Mouse (Mus musculus) T-helper 2 cell (primary cell): ENCODE measurements at regions not wholly inside any gene's neighbourhood (a gene's known extent, or its start where the extent isn't known, plus 50 kb on each side); places are given as distances from the start of the nearest gene placed in this dataset.

Source experiments
- in situ Hi-C: fragments of 300-600 bp; cut with MboI, MseI; formaldehyde crosslinking; loops from one replicate; pipeline ENCODE4 v1.15.1; 2025; ENCODE audit warnings: high pct_unique_total_duplicates

DNA sequence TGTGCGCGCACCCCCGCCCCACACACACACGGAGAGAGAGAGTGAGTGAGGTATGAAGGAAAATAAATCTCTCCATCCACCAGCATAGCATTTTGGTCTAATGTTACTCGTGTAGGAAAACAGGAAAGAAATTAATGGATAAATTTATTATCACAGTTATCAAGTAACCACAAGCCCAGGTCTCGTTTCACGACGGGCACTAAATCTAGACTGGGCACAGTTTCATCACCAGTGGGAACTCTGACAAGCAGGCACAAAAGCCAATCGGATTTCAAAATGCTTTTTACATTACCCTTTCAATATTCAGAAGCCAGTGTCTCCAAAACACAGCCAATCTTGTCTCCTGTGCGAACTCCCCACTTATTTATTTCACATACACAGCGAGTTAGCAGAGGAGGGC, 244.9 kb upstream of the Lrtm1 start:
- in situ Hi-C loops: no loop called here

DNA sequence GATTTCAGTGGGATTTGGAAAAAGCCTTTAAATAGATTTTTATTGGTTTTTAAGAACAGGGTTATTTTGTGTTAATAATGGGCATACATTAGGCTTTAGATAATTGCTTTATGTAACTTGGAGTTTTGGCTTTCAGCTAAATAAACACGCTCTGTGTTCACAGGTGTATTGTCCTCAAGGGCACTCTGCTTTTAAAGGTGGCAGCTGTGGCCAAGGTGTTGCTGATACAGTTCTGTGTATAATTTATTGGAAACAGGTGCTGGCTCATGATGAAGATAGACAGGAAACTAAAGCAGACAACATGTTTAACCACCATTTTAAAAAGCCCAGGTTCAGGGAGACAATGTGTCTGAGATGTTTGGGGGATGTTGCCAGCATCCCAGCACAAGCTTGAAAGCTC, 242.3 kb upstream of the Lrtm1 start:
- in situ Hi-C loops: no loop called here

DNA sequence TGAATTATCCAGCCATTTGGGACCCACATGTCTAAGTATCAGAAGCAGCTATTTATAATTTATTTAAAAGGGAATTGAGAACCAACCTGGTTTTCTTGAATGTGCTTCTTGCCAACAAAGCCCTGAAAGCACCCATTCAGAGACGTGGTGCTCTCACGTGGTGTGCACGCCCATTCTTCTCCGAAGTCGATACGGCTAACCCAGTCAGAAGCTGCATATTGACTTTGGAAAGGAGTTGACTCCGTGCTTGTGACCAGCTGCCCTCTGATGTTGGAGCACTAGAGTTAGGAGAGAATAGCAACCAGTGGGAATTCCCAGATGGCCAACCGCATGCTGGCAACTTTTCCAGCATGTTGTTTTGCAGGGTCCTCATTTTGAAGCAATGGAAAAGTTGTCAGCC, 240.2 kb upstream of the Lrtm1 start:
- in situ Hi-C loops: no loop called here

DNA sequence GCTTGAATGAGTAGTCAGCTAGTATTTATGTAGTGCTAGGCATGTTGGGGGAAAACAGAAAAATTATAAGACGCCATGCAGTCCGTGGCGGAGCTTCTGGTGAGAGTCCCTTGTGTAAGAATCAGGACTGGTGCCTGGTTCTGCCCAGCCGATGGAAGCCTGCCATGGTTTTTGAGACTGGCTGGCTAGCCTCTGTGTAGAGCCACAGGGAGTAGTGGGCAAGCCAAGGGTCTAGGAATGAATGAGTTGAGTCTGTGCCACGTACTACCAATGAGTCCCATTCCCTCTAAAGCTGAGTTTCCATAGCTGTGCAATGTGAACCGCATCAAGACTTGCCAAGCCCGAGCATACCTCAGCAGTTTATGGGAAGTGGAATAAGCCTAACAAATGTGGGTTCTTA, 236.3 kb upstream of the Lrtm1 start:
- in situ Hi-C loops: no loop called here

DNA sequence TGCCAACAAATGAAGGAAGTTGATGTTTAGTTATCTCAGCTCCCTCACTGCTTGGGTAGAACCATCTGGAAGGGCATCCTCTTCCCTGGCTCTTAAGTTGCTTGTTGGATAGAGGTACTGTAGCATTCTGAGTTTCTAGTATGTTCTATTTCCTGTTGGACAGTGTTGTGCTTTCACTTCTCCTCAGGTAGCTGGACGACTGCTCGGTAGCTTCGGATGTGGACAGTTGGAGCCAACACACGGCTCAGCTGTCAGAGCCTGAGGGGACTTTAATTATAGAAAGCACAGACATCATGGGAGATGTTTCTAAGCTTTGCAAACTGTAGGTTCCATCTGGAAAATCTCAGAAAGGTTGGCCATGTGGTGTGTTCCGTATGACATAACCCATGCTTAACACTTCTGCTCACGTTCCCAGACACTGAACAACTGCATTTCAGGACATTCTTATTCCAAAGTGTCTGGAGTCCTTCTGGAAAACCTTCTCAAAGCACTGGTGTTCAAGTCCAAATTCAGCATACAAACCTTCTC, 233.8 kb upstream of the Lrtm1 start:
- in situ Hi-C loops: no loop called here

DNA sequence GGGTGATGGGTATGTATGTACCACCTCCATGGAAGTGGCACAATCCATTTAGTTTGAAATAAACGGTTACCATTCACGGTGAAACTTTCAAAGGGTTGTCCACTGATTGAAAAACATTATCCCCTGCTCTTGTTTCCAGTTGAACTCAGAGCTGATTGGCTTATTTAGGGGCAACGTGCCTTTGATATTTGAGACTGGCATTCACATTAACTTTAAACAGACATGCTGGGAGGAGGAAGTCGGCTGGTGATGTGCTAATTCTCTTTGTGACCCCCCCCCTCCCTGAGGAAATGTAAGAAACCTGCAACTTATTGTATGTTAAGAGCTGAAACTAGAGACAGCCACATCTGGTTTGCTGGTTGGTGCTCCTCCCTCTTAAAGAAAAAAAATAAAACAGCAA, 219.7 kb upstream of the Lrtm1 start:
- in situ Hi-C loops: no loop called here

DNA sequence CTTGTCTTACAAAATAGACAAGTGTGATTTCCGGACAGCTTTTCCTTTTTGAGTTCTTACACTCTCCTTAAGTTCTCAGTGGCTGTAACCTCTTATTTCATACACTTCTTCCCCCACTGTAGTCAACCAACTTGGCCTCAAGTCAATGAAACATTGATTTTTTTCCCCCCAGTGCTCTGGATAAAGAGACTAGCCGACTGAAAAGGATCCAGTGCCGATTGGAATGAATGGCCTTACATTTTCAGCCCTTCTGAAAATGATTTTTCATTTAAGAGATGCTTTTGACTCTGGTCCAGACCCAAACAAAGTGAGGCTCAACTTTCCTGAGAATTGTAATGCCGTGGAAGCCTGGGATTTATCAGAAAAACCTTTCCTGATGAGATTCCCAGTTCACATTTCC, 216.3 kb upstream of the Lrtm1 start:
- in situ Hi-C loops: no loop called here

DNA sequence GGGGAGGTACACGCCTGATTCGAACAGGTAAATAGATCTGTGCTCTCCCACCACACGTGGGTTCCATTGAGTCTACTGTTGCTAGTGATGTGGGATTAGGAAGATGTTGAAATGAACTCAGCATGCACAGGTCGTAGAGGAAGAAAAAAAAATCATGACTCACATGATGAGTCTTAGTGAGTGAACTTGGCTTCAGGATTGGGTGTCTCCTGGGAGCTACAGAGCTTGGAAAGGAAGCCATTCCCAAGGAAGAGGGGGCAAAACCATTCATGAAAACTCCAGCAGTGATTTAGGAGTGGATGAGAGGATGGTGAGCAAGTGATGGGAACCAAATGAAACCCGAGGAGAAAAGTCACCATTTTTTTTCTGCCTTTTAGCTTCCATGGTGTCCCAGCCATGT, 215.9 kb upstream of the Lrtm1 start:
- in situ Hi-C loops: no loop called here

DNA sequence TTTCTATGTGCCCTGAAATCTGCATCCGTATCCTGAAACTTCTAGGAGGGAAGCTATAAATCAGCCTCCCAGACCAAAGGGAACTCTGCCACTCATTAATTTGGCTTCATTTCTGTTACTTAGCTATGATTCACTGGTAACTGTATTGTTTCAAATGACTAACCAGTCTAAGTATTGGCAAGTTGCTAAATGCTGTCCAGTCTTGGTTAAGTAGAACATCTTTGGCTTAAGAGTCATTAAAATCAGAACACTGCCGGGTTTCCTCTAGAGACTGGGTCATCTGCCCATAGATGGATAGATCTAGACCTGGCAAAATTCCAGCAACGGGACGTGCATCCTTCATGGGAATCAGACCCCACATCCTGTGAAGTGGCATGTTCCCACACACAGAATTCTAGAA, 209.9 kb upstream of the Lrtm1 start:
- in situ Hi-C loops: no loop called here

DNA sequence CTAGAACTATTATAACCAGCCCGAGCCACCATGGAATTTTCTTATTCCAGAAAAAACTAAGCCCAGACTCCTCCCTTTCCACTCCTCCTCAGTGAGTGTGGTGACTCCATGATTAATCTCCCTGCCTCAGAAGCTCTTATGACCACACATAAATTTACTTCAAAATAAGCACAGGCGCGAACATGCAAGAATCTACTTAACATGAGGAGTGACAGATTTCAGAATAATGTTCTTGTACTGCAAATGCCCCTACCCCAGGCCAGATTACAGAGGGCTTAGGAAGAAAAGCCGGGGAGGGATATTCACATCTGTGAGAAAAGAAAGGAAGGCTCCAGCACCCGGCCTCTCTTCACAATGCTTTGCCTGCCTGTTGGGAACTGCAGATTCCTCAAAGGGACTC, 208.7 kb upstream of the Lrtm1 start:
- in situ Hi-C loops: no loop called here

DNA sequence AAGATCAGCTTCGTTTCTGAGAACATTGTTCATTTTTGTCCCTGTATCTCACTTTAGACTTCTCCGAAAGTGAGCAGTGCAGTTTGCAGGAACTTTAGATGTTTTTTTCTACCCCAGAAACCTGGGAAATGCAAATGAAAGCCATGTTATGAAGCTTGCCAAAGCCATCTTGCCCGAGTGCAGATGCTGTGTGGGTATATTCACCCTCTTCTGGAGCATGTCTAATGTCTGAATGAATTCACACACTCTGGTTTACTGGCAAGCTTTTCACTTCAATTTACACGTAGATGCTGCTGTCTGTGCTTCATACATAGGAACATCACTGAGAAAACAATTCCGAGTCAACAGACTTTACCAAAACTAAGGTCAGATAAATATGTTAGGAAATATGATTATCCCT, 197.0 kb upstream of the Lrtm1 start:
- in situ Hi-C loops: no loop called here

DNA sequence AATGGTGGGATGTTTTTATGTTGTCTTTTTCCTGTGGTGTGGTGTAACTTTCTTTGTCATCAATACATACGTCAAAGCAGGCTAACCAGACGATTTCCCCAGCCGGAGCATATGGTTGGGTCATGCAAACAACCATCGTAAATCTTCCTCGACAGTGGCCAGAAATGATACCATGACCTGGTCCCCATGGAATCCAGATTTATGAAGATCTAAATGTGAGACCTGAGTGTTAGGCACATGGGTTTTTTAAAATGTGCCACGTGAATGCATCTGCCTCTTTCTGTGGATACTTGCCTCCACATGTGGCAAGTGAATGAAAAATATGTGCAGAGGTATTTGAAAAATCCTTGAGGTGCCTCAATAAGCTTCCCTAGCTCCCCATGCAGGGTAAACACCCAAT, 190.8 kb upstream of the Lrtm1 start:
- in situ Hi-C loops: no loop called here

DNA sequence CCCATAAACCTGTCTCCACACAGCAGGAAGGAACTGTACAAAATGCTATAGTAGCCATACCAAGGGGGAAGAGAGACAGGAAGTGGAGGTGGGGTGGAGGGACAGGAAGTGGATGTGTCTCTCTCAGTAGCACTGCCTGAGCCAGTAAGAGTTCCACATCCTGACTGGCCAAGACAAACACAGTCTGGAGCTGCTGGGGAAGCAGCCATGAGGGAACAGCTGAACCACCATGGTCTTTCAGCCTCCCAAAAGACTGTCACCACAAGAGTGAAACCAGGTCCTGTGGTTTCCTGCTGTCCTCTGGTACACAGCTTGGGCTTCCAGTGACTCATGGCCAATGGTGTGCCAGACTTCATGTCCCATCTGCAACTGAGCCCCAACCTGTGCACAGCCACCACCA, 180.9 kb upstream of the Lrtm1 start:
- in situ Hi-C loops: no loop called here

DNA sequence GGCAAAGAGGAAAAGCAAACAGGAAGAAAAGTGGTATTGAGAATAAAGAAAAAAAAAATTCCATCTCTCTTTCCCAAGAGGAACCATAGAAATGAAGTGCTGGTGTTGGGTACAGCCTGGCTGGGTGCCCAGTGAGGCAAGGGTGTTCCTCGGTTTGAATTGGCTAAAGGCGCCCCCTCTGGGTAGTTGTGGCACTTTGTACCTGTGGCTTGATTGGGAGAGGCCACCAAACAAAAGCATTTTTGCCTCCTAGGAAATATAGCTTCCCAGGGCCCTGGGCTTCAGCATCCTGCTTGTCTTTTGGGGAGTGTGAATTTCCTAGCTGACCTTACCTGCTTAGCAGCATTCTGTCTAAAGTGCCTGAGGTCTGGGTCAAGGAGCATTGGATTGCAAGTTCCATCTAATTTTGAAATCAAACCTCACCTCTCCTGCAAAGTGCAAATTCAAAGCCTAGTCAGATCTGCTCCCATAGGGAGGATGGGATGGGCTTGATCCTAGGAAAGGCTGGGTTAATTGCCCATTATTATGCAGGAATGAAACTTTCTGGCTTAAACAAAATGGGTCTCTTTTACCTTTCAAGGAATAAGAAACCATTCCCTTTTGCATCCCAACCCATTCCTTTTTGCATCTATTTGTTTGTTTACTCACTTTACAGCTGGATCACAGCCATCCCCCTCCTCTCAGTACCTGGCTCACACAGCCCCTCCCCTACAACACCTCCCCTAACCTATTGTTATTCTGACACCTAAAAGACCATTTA, 169.0 kb upstream of the Lrtm1 start:
- in situ Hi-C loops: no loop called here
